Mouse (Mus musculus): ENCODE measurements around the gene Eid2. TPM values are rescaled to one million over a fixed set of nuclear protein-coding genes. Genes with fewer than 3 reads are reported as not detected.

Eid2 gene
- polyA plus RNA-seq, 1 experiment from 2014 or later, result 7.2 TPM

- peak overlapping the region; percentile 88 for H3K4me3 ChIP-seq (replicated peaks)
- peak; percentile 87 for ATAC-seq
- H3K4me1 ChIP-seq (replicated peaks), result no peaks in the 10 kb centered on the region
- under 1% methylated on average over 62 of the region's 62 CpGs for WGBS
- peak overlapping the region; percentile 98 for H3K9ac ChIP-seq
- peaks cover 4% of the 10 kb centered on the region; the same call in 1 of the 2 replicates for H3K36me3 ChIP-seq
- peak overlapping the region; percentile 83 for H3K4me2 ChIP-seq (replicated peaks)
- no peaks in the 10 kb centered on the region for H3K27me3 ChIP-seq (replicated peaks)
- H3K27ac ChIP-seq, result peak overlapping the region; percentile 88
- H3K9me3 ChIP-seq, result no peaks in the 10 kb centered on the region
Measured at GRCm38 (mm10) chr7:28268042-28268531, 406 bp downstream of the Eid2 start.

GRCm38 (mm10) chr7:28268576-28268975, 895 bp downstream of the Eid2 start:
- Histone ChIP-seq H3K9ac (peak overlapping the region; percentile 98), H3K4me1 (replicated peaks) (no peaks in the 10 kb centered on the region), H3K4me2 (replicated peaks) (peak overlapping the region; percentile 83), H3K27me3 (replicated peaks) (no peaks in the 10 kb centered on the region), H3K27ac (peak overlapping the region; percentile 88; the same call in 1 of the 2 replicates), H3K36me3 (peaks cover 4% of the 10 kb centered on the region; the same call in 1 of the 2 replicates), H3K4me3 (replicated peaks) (peak overlapping the region; percentile 88), H3K9me3 (no peaks in the 10 kb centered on the region)
- 0 out of 2 replicates have a peak, but pooled peaks have one; percentile 2 for ATAC-seq
- WGBS, result 28% methylated on average over 16 of the region's 16 CpGs

- Histone ChIP-seq H3K9me3 (no peaks in the 10 kb centered on the region), H3K4me2 (replicated peaks) (0 out of 2 replicates have a peak overlapping the region, but pooled peaks have one; percentile 83), H3K36me3 (peaks cover 4% of the 10 kb centered on the region; the same call in 1 of the 2 replicates), H3K27ac (no peak overlapping the region), H3K4me1 (replicated peaks) (no peaks in the 10 kb centered on the region), H3K9ac (no peak overlapping the region), H3K27me3 (replicated peaks) (no peaks in the 10 kb centered on the region), H3K4me3 (replicated peaks) (no peak overlapping the region)
- ATAC-seq, result no peak
- WGBS, result 95% methylated on average over 12 of the region's 12 CpGs
Measured at GRCm38 (mm10) chr7:28269355-28269754, 1.7 kb downstream of the Eid2 start.

GRCm38 (mm10) chr7:28271761-28272160, 4.1 kb downstream of the Eid2 start:
- Histone ChIP-seq H3K36me3 (peaks cover 4% of the 10 kb centered on the region; the same call in 1 of the 2 replicates), H3K4me3 (replicated peaks) (no peak overlapping the region), H3K4me2 (replicated peaks) (no peak overlapping the region), H3K4me1 (replicated peaks) (no peaks in the 10 kb centered on the region), H3K9me3 (no peaks in the 10 kb centered on the region), H3K9ac (no peak overlapping the region), H3K27ac (no peak overlapping the region), H3K27me3 (replicated peaks) (no peaks in the 10 kb centered on the region)
- WGBS, result 74% methylated on average over 3 of the region's 3 CpGs
- no peak for ATAC-seq

- peaks cover 7% of the 10 kb centered on the region for H3K4me1 ChIP-seq (replicated peaks)
- no peaks in the 10 kb centered on the region for H3K9me3 ChIP-seq
- ATAC-seq, result peak; percentile 36; the same call in 1 of the 2 replicates
- H3K27ac ChIP-seq, result no peak overlapping the region
- H3K9ac ChIP-seq, result no peak overlapping the region
- no peak overlapping the region for H3K4me3 ChIP-seq (replicated peaks)
- H3K27me3 ChIP-seq (replicated peaks), result no peaks in the 10 kb centered on the region
- no peaks in the 10 kb centered on the region for H3K36me3 ChIP-seq
- H3K4me2 ChIP-seq (replicated peaks), result no peak overlapping the region
- 53% methylated on average over 8 of the region's 8 CpGs for WGBS
Measured at GRCm38 (mm10) chr7:28277237-28277614, 9.5 kb downstream of the Eid2 start.

- peak within 1 kb of the TSS; percentile 80 for H3K9ac ChIP-seq
- ATAC-seq, result peak; percentile 89
- no peaks in the 10 kb centered on the region for H3K9me3 ChIP-seq
- H3K4me2 ChIP-seq (replicated peaks), result peak within 1 kb of the TSS; percentile 94
- H3K27ac ChIP-seq, result peak within 1 kb of the TSS; percentile 52
- H3K36me3 ChIP-seq, result no peaks in the 10 kb centered on the region
- H3K4me3 ChIP-seq (replicated peaks), result peak within 1 kb of the TSS; percentile 68
- WGBS, result 3% methylated on average over 68 of the region's 68 CpGs
- peaks cover 7% of the 10 kb centered on the region for H3K4me1 ChIP-seq (replicated peaks)
- H3K27me3 ChIP-seq (replicated peaks), result no peaks in the 10 kb centered on the region
Measured at GRCm38 (mm10) chr7:28277615-28278278, 10.1 kb downstream of the Eid2 start, which contains the start of gene Eid2b. TSS of gene Eid2b (plus strand) at chr7:28277739.

- H3K27me3 ChIP-seq (replicated peaks), result no peaks in the 10 kb centered on the region
- H3K36me3 ChIP-seq, result no peaks in the 10 kb centered on the region
- peaks cover 7% of the 10 kb centered on the region for H3K4me1 ChIP-seq (replicated peaks)
- ATAC-seq, result no peak
- no peak overlapping the region for H3K27ac ChIP-seq
- H3K9me3 ChIP-seq, result no peaks in the 10 kb centered on the region
- peak overlapping the region; percentile 68 for H3K4me3 ChIP-seq (replicated peaks)
- H3K4me2 ChIP-seq (replicated peaks), result peak overlapping the region; percentile 94
- H3K9ac ChIP-seq, result peak overlapping the region; percentile 80
- WGBS, result 84% methylated on average over 7 of the region's 7 CpGs
Measured at GRCm38 (mm10) chr7:28278279-28278652, 10.6 kb downstream of the Eid2 start.

- Histone ChIP-seq H3K4me1 (replicated peaks) (peaks cover 7% of the 10 kb centered on the region), H3K9ac (no peak overlapping the region), H3K4me3 (replicated peaks) (no peak overlapping the region), H3K27me3 (replicated peaks) (no peaks in the 10 kb centered on the region), H3K9me3 (no peaks in the 10 kb centered on the region), H3K4me2 (replicated peaks) (no peak overlapping the region), H3K27ac (no peak overlapping the region), H3K36me3 (no peaks in the 10 kb centered on the region)
- no peak for ATAC-seq
- WGBS, result 76% methylated on average over 7 of the region's 7 CpGs
Measured at GRCm38 (mm10) chr7:28280630-28281029, 12.9 kb downstream of the Eid2 start.

GRCm38 (mm10) chr7:28290165-28290564, 22.5 kb downstream of the Eid2 start:
- WGBS, result 2% methylated on average over 18 of the region's 18 CpGs
- H3K27me3 ChIP-seq (replicated peaks), result peaks cover 62% of the 10 kb centered on the region
- H3K27ac ChIP-seq, result no peak overlapping the region
- 0 out of 2 replicates have a peak overlapping the region, but pooled peaks have one; percentile 21 for H3K9ac ChIP-seq
- H3K4me1 ChIP-seq (replicated peaks), result peaks cover 17% of the 10 kb centered on the region
- H3K36me3 ChIP-seq, result no peaks in the 10 kb centered on the region
- peak overlapping the region; percentile 66 for H3K4me2 ChIP-seq (replicated peaks)
- ATAC-seq, result no peak
- no peaks in the 10 kb centered on the region for H3K9me3 ChIP-seq
- H3K4me3 ChIP-seq (replicated peaks), result peak overlapping the region; percentile 29

GRCm38 (mm10) chr7:28290638-28291590, 23.2 kb downstream of the Eid2 start, which contains the start of gene Selenov:
TSS of gene Selenov (minus strand) at chr7:28291186.
- peak within 1 kb of the TSS; percentile 29 for H3K4me3 ChIP-seq (replicated peaks)
- H3K27me3 ChIP-seq (replicated peaks), result peaks cover 62% of the 10 kb centered on the region
- WGBS, result under 1% methylated on average over 52 of the region's 52 CpGs
- H3K9ac ChIP-seq, result 0 out of 2 replicates have a peak within 1 kb of the TSS, but pooled peaks have one; percentile 21
- no peak within 1 kb of the TSS for H3K27ac ChIP-seq
- ATAC-seq, result peak; percentile 40
- H3K36me3 ChIP-seq, result no peaks in the 10 kb centered on the region
- H3K4me1 ChIP-seq (replicated peaks), result peaks cover 17% of the 10 kb centered on the region
- H3K9me3 ChIP-seq, result no peaks in the 10 kb centered on the region
- peak within 1 kb of the TSS; percentile 66 for H3K4me2 ChIP-seq (replicated peaks)

GRCm38 (mm10) chr7:28294481-28294880, 26.8 kb downstream of the Eid2 start:
- Histone ChIP-seq H3K27me3 (replicated peaks) (peaks cover 65% of the 10 kb centered on the region), H3K4me2 (replicated peaks) (peak overlapping the region; percentile 94), H3K36me3 (no peaks in the 10 kb centered on the region), H3K4me1 (replicated peaks) (peaks cover 21% of the 10 kb centered on the region), H3K9ac (peak overlapping the region; percentile 41), H3K27ac (no peak overlapping the region), H3K4me3 (replicated peaks) (peak overlapping the region; percentile 56), H3K9me3 (no peaks in the 10 kb centered on the region)
- ATAC-seq, result peak; percentile 82
- 3% methylated on average over 58 of the region's 63 CpGs for WGBS
